Mouse (Mus musculus): ENCODE data around the gene Limd1. TPM values are rescaled to one million over a fixed set of nuclear protein-coding genes. Genes with fewer than 3 reads are reported as not detected.

Limd1 gene
- polyA plus RNA-seq, 1 experiment from 2014 or later, result 56.3 TPM

- no peak for ATAC-seq (ENCODE audit: insufficient number of reproducible peaks, insufficient read depth, low FRiP score, low read depth)
- Histone ChIP-seq H3K4me3 (ENCODE audit: low read depth, low read length) (no peak overlapping the region), H3K36me3 (ENCODE audit: control insufficient read depth, insufficient read depth, low read length) (peaks cover 10% of the 10 kb centered on the region; the same call in 1 of the 2 replicates), H3K4me1 (ENCODE audit: control insufficient read depth, insufficient read depth, low read length) (peaks cover 19% of the 10 kb centered on the region), H3K9ac (replicated peaks; ENCODE audit: low read depth, low read length) (no peak overlapping the region), H3K4me2 (replicated peaks; ENCODE audit: low read depth, low read length) (no peak overlapping the region), H3K9me3 (ENCODE audit: control insufficient read depth, low read depth, low read length) (no peaks in the 10 kb centered on the region), H3K27me3 (ENCODE audit: control insufficient read depth, insufficient read depth, low read length) (no peaks in the 10 kb centered on the region), H3K27ac (ENCODE audit: low read length) (no peak overlapping the region)
- WGBS, result 80% methylated on average over 5 of the region's 5 CpGs
These were observed 24.8 kb downstream of the Limd1 start for GRCm38 (mm10) chr9:123503171-123503834.

GRCm38 (mm10) chr9:123504325-123504724 lies 25.8 kb downstream of the Limd1 start:
- no peak overlapping the region for H3K4me2 ChIP-seq (replicated peaks; ENCODE audit: low read depth, low read length)
- 19% methylated on average over 2 of the region's 2 CpGs for WGBS
- H3K4me3 ChIP-seq (ENCODE audit: low read depth, low read length), result no peak overlapping the region

DNA sequence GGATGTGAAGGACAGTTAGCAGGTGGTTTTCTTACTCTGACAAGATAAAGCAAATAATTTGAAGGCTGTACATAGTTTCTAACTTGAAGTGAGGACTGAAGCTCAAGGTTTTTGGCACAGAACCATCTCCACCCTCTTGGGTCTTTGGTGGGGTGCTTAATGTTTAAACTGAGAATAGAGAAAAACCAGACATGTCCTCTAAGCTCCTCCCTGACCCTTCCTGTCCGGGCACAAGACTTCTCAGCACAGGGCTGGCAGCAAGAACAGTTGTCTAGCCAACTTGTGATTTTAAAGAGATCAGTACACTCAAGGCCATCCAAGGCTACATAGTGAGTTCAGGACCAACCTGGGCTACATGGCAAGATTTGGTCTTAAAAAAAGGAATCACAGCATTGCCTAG lies 27.1 kb downstream of the Limd1 start:
- Histone ChIP-seq H3K27ac (ENCODE audit: low read length) (no peak overlapping the region; the same call in 1 of the 2 replicates), H3K27me3 (ENCODE audit: control insufficient read depth, insufficient read depth, low read length) (no peaks in the 10 kb centered on the region), H3K4me2 (replicated peaks; ENCODE audit: low read depth, low read length) (no peak overlapping the region), H3K36me3 (ENCODE audit: control insufficient read depth, insufficient read depth, low read length) (peaks cover 10% of the 10 kb centered on the region; the same call in 1 of the 2 replicates), H3K9ac (replicated peaks; ENCODE audit: low read depth, low read length) (no peak overlapping the region), H3K4me1 (ENCODE audit: control insufficient read depth, insufficient read depth, low read length) (peaks cover 22% of the 10 kb centered on the region), H3K4me3 (ENCODE audit: low read depth, low read length) (no peak overlapping the region), H3K9me3 (ENCODE audit: control insufficient read depth, low read depth, low read length) (no peaks in the 10 kb centered on the region)
- 0 out of 2 replicates have a peak, but pooled peaks have one; percentile 26 for ATAC-seq (ENCODE audit: insufficient number of reproducible peaks, insufficient read depth, low FRiP score, low read depth)
- 25% methylated on average over 1 of the region's 1 CpGs for WGBS

More at GRCm38 (mm10) chr9:123504325-123504724, 25.8 kb downstream of the Limd1 start:
- ATAC-seq (ENCODE audit: insufficient number of reproducible peaks, insufficient read depth, low FRiP score, low read depth), result peak; percentile 43; the same call in 1 of the 2 replicates
- no peaks in the 10 kb centered on the region for H3K9me3 ChIP-seq (ENCODE audit: control insufficient read depth, low read depth, low read length)
- no peaks in the 10 kb centered on the region for H3K27me3 ChIP-seq (ENCODE audit: control insufficient read depth, insufficient read depth, low read length)
- peaks cover 10% of the 10 kb centered on the region; the same call in 1 of the 2 replicates for H3K36me3 ChIP-seq (ENCODE audit: control insufficient read depth, insufficient read depth, low read length)
- H3K9ac ChIP-seq (replicated peaks; ENCODE audit: low read depth, low read length), result no peak overlapping the region
- H3K4me1 ChIP-seq (ENCODE audit: control insufficient read depth, insufficient read depth, low read length), result peaks cover 19% of the 10 kb centered on the region
- H3K27ac ChIP-seq (ENCODE audit: low read length), result no peak overlapping the region

DNA sequence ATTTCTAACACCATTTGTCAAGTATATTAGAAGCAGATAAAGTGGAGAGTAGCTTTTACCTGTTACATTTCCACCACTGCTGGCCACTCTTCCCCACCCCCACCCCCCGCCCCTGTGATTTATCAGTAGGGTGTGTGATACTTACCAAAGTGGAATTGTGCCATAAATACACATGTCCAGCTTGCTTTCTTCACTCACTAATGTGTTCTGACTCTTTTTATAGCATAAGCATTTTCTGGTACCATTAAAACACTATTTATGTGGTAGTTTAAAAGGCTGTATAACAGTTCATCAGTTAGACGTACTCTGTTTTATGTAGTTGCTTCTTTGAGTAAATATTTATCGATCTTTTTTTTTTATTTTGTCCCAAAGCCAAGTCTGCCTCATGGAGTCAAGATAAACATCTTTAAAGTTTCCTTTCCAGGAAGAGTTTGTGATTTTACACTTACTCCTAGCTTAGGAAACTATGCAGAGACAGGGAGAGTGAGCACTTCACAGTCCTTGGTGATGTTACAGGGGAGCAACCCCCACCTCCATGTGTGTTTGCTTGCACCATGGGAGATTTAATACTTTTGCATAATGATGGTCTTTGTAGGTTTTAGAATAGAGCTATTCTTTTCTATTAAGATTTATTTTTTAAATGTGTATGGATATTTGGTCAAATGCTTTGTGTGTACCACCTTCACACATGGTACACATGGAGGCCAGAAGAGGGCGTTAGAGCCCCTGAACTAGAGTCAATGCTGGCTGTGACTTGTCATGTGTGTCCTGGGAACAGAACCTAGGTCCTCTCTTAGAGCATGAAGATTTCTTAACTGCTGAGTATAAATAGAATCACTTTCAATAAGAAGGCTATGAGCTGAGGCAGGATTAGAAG lies 28.0 kb downstream of the Limd1 start:
- H3K4me2 ChIP-seq (replicated peaks; ENCODE audit: low read depth, low read length), result no peak overlapping the region
- no peaks in the 10 kb centered on the region for H3K27me3 ChIP-seq (ENCODE audit: control insufficient read depth, insufficient read depth, low read length)
- H3K9ac ChIP-seq (replicated peaks; ENCODE audit: low read depth, low read length), result no peak overlapping the region
- H3K36me3 ChIP-seq (ENCODE audit: control insufficient read depth, insufficient read depth, low read length), result peaks cover 14% of the 10 kb centered on the region; the same call in 1 of the 2 replicates
- peaks cover 22% of the 10 kb centered on the region for H3K4me1 ChIP-seq (ENCODE audit: control insufficient read depth, insufficient read depth, low read length)
- H3K9me3 ChIP-seq (ENCODE audit: control insufficient read depth, low read depth, low read length), result no peaks in the 10 kb centered on the region
- 42% methylated on average over 4 of the region's 4 CpGs for WGBS
- peak overlapping the region; percentile 52; the same call in 1 of the 2 replicates for H3K27ac ChIP-seq (ENCODE audit: low read length)
- no peak overlapping the region for H3K4me3 ChIP-seq (ENCODE audit: low read depth, low read length)
- ATAC-seq (ENCODE audit: insufficient number of reproducible peaks, insufficient read depth, low FRiP score, low read depth), result peak; percentile 49; the same call in 1 of the 2 replicates

GRCm38 (mm10) chr9:123507380-123507779 lies 28.9 kb downstream of the Limd1 start:
- H3K4me2 ChIP-seq (replicated peaks; ENCODE audit: low read depth, low read length), result no peak overlapping the region
- no peak overlapping the region for H3K9ac ChIP-seq (replicated peaks; ENCODE audit: low read depth, low read length)
- H3K4me1 ChIP-seq (ENCODE audit: control insufficient read depth, insufficient read depth, low read length), result peaks cover 22% of the 10 kb centered on the region
- H3K36me3 ChIP-seq (ENCODE audit: control insufficient read depth, insufficient read depth, low read length), result peaks cover 16% of the 10 kb centered on the region; the same call in 1 of the 2 replicates
- no peaks in the 10 kb centered on the region for H3K9me3 ChIP-seq (ENCODE audit: control insufficient read depth, low read depth, low read length)
- no peaks in the 10 kb centered on the region for H3K27me3 ChIP-seq (ENCODE audit: control insufficient read depth, insufficient read depth, low read length)
- H3K4me3 ChIP-seq (ENCODE audit: low read depth, low read length), result no peak overlapping the region
- H3K27ac ChIP-seq (ENCODE audit: low read length), result no peak overlapping the region
- WGBS, result 85% methylated on average over 2 of the region's 2 CpGs
- no peak for ATAC-seq (ENCODE audit: insufficient number of reproducible peaks, insufficient read depth, low FRiP score, low read depth)

DNA sequence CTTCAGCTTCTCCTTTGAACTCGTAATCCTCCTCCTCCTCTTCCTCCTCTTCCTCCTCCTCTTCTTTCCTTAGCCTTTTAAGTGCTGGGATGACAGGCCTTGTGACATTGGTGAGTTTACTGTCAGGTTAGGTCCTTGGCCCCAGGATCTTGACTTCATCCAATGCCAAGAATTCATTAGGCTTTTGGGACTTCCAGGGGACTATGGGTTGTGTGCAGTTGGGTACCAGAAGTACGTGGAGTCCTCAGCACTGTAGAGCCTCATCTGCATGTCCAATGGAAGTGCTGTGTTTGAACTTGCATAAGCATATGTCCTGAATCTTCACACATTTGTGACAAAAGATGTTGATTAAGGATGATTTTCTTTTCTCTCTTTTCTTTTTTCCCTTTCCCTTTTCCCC lies 30.5 kb downstream of the Limd1 start:
- no peak overlapping the region for H3K9ac ChIP-seq (replicated peaks; ENCODE audit: low read depth, low read length)
- no peak overlapping the region for H3K4me2 ChIP-seq (replicated peaks; ENCODE audit: low read depth, low read length)
- H3K9me3 ChIP-seq (ENCODE audit: control insufficient read depth, low read depth, low read length), result no peaks in the 10 kb centered on the region
- H3K4me3 ChIP-seq (ENCODE audit: low read depth, low read length), result no peak overlapping the region
- 83% methylated on average over 2 of the region's 2 CpGs for WGBS
- H3K4me1 ChIP-seq (ENCODE audit: control insufficient read depth, insufficient read depth, low read length), result peaks cover 22% of the 10 kb centered on the region
- no peaks in the 10 kb centered on the region for H3K27me3 ChIP-seq (ENCODE audit: control insufficient read depth, insufficient read depth, low read length)
- no peak overlapping the region for H3K27ac ChIP-seq (ENCODE audit: low read length)
- ATAC-seq (ENCODE audit: insufficient number of reproducible peaks, insufficient read depth, low FRiP score, low read depth), result no peak
- peaks cover 17% of the 10 kb centered on the region; the same call in 1 of the 2 replicates for H3K36me3 ChIP-seq (ENCODE audit: control insufficient read depth, insufficient read depth, low read length)

GRCm38 (mm10) chr9:123509638-123510604 lies 31.4 kb downstream of the Limd1 start:
- H3K4me2 ChIP-seq (replicated peaks; ENCODE audit: low read depth, low read length), result no peak overlapping the region
- ATAC-seq (ENCODE audit: insufficient number of reproducible peaks, insufficient read depth, low FRiP score, low read depth), result no peak
- H3K27me3 ChIP-seq (ENCODE audit: control insufficient read depth, insufficient read depth, low read length), result no peaks in the 10 kb centered on the region
- H3K27ac ChIP-seq (ENCODE audit: low read length), result no peak overlapping the region
- peaks cover 16% of the 10 kb centered on the region; the same call in 1 of the 2 replicates for H3K4me1 ChIP-seq (ENCODE audit: control insufficient read depth, insufficient read depth, low read length)
- H3K36me3 ChIP-seq (ENCODE audit: control insufficient read depth, insufficient read depth, low read length), result peaks cover 17% of the 10 kb centered on the region; the same call in 1 of the 2 replicates
- no peak overlapping the region for H3K9ac ChIP-seq (replicated peaks; ENCODE audit: low read depth, low read length)
- no peak overlapping the region for H3K4me3 ChIP-seq (ENCODE audit: low read depth, low read length)
- WGBS, result 69% methylated on average over 8 of the region's 8 CpGs
- no peaks in the 10 kb centered on the region for H3K9me3 ChIP-seq (ENCODE audit: control insufficient read depth, low read depth, low read length)

Measured in stomach, embryonic 14.5 days (tissue).